Mouse (Mus musculus) hindbrain, embryonic 15.5 days (tissue): ENCODE measurements around the gene Mrpl28. TPM values are rescaled to one million over a fixed set of nuclear protein-coding genes. Genes with fewer than 3 reads are reported as not detected.
A peak's percentile ranks its signal among the peaks of the same experiment; 100 is the strongest.
"Not testable (repeated sequence)": the region's sequence is repeated elsewhere in the genome, so short reads cannot be mapped to it uniquely, and the experiment has no call there.

Experiments used
- ATAC-seq: fragments of 200-750 bp; cut with Nextera tagmentation; 2 replicates; pipeline ENCODE4 v1.8.0; 2017; ENCODE audit warnings: low read depth, moderate number of reproducible peaks, moderate TSS enrichment; ENCODE audit not compliant: low FRiP score
- H3K27ac ChIP-seq: fragments of 300-500 bp; sonication (generic); replicated peaks from 2 replicates; pipeline ENCODE4 v1.5.1; 2015; ENCODE audit warnings: mild to moderate bottlenecking, inconsistent platforms
- H3K27me3 ChIP-seq: fragments of 300-500 bp; sonication (generic); 2 replicates; pipeline ENCODE4 v1.6.1; 2015; ENCODE audit warnings: control low read depth, inconsistent platforms
- H3K36me3 ChIP-seq: fragments of 300-500 bp; sonication (generic); 2 replicates; pipeline ENCODE4 v1.6.1; 2015; ENCODE audit warnings: control low read depth, inconsistent platforms
- H3K4me1 ChIP-seq: fragments of 300-500 bp; sonication (generic); replicated peaks from 2 replicates; pipeline ENCODE4 v1.6.1; 2015; ENCODE audit warnings: control low read depth, inconsistent platforms
- H3K4me2 ChIP-seq: fragments of 300-500 bp; sonication (generic); 2 replicates; pipeline ENCODE4 v1.6.1; 2015; ENCODE audit warnings: moderate library complexity, mild to moderate bottlenecking, inconsistent platforms
- H3K4me3 ChIP-seq: fragments of 300-500 bp; sonication (generic); 2 replicates; pipeline ENCODE4 v1.5.1; 2015; ENCODE audit warnings: mild to moderate bottlenecking, inconsistent platforms
- H3K9ac ChIP-seq: fragments of 300-500 bp; sonication (generic); 2 replicates; pipeline ENCODE4 v1.6.1; 2015; ENCODE audit warnings: inconsistent platforms
- H3K9me3 ChIP-seq: fragments of 300-500 bp; sonication (generic); 2 replicates; pipeline ENCODE4 v1.6.1; 2016; ENCODE audit warnings: control low read depth, inconsistent platforms
- WGBS: fragments of 180-500 bp; shearing (Covaris S2); methylation state at CpG from one replicate; pipeline ENCODE4 v1.1.7; 2015; 5-methylcytosine and 5-hydroxymethylcytosine counted together
- polyA plus RNA-seq: library from polyadenylated mRNA; unstranded; fragments of >200 nt; fragmentation: Nextera tagmentation; extraction: Ambion mirVana; gene quantifications from 2 replicates; pipeline ENCODE4 v1.2.1, GENCODE M21; 2015

The Mrpl28 gene
- polyA plus RNA-seq, result 183 and 184 TPM in 2 replicates

- peak within 1 kb of the TSS; percentile 71 for H3K27ac ChIP-seq
- peaks cover 16% of the 10 kb centered on the region for H3K36me3 ChIP-seq
- H3K9me3 ChIP-seq, result no peaks in the 10 kb centered on the region
- 0% methylated on average over 32 of the region's 32 CpGs for WGBS
- H3K4me1 ChIP-seq, result peaks cover 17% of the 10 kb centered on the region
- H3K4me3 ChIP-seq, result peak within 1 kb of the TSS; percentile 97
- peak; percentile 89 for ATAC-seq
- H3K4me2 ChIP-seq, result peak within 1 kb of the TSS; percentile 89
- 0 out of 2 replicates have a peak, but pooled peaks cover 4% of the 10 kb centered on the region for H3K27me3 ChIP-seq
- peak within 1 kb of the TSS; percentile 89 for H3K9ac ChIP-seq
Observed at GRCm38 (mm10) chr17:26123267-26123684, at the start of gene Mrpl28. TSS of gene Mrpl28 (plus strand) at chr17:26123500.

DNA sequence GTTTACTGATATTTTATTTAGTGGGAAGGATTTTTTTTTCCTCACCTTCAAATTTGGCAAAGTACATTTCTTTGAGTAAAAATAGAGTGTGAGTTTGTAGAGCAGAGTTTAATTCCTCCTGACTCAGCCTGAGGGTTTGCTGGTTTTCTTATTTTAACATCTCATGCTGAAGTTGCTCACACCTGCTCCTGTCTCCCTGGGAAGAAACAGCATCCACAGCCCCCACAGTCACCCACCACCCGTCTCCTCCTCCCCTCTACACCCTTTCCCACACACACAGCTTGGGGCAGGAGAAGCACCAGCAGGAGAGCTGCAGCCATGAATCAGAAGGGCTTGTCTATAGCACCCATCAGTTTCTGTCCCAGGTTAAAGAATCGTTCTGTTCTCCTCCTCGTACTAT, 48.1 kb upstream of the Mrpl28 start:
- ATAC-seq, result no peak

GRCm38 (mm10) chr17:26078851-26079250, 44.4 kb upstream of the Mrpl28 start:
- H3K9ac ChIP-seq, result no peak overlapping the region
- H3K4me1 ChIP-seq, result 0 out of 2 replicates have a peak, but pooled peaks cover 5% of the 10 kb centered on the region
- no peak overlapping the region for H3K4me3 ChIP-seq
- ATAC-seq, result no peak
- H3K36me3 ChIP-seq, result peaks cover 8% of the 10 kb centered on the region; the same call in 1 of the 2 replicates
- H3K27ac ChIP-seq, result no peak overlapping the region; the same call in 1 of the 2 replicates
- no peak overlapping the region for H3K4me2 ChIP-seq
- no peaks in the 10 kb centered on the region for H3K27me3 ChIP-seq
- H3K9me3 ChIP-seq, result no peaks in the 10 kb centered on the region
- WGBS, result 65% methylated on average over 2 of the region's 2 CpGs

More for the DNA sequence above, 48.1 kb upstream of the Mrpl28 start:
- H3K36me3 ChIP-seq, result no peaks in the 10 kb centered on the region
- 73% methylated on average over 3 of the region's 3 CpGs for WGBS
- no peak overlapping the region for H3K4me3 ChIP-seq
- H3K4me1 ChIP-seq, result peaks cover 6% of the 10 kb centered on the region
- no peaks in the 10 kb centered on the region for H3K9me3 ChIP-seq
- H3K27ac ChIP-seq, result no peak overlapping the region
- no peak overlapping the region for H3K9ac ChIP-seq
- 0 out of 2 replicates have a peak, but pooled peaks cover 3% of the 10 kb centered on the region for H3K27me3 ChIP-seq
- H3K4me2 ChIP-seq, result no peak overlapping the region

DNA sequence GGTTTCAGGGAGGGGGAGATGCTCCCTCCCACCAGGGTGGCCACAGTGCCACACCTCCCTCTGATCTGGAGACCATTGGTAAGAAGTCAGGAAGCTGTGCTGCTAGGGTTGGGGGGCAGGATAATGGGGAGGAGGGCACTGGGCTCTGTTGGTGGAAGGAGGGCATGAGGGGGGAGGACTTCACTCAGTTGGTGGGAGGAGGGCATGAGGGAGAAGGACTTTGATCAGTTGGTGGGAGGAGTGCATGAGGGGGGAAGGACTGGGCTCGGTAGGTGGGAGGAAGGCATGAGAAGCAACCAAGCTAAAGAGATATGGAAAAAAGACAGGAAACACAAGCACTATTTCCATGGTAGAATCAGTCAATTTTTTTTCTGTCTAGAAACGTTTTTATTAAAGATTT, 42.4 kb upstream of the Mrpl28 start:
- Histone ChIP-seq H3K4me1 (0 out of 2 replicates have a peak, but pooled peaks cover 5% of the 10 kb centered on the region), H3K9ac (no peak overlapping the region), H3K36me3 (peaks cover 10% of the 10 kb centered on the region; the same call in 1 of the 2 replicates), H3K4me3 (no peak overlapping the region), H3K27ac (no peak overlapping the region), H3K27me3 (no peaks in the 10 kb centered on the region), H3K9me3 (no peaks in the 10 kb centered on the region), H3K4me2 (no peak overlapping the region)
- 52% methylated on average over 2 of the region's 2 CpGs for WGBS
- no peak for ATAC-seq

DNA sequence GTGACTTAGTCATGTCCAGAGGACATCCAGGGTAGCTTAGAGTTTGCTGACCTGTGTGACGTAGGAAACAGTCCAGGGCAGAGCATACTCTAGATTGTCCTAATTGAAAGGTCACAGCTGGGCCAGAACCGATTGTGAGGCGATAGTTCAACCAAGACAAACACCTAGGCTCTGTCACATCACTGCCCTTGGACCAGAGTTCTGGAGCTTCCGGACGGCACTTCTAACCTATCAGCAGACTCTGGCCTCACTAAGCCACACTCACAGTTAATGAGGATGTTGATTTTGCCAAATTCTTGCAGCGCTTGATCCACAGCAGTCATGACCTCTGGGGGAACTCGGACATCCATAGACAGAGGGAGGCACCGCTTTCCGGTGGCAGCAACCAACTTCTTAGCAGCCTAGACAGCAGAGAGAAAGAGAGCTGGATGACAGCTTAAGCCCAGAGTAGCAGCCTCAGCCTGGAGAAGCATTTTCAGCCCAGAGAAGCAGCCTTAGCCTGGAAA, 36.2 kb upstream of the Mrpl28 start:
- Histone ChIP-seq H3K9ac (no peak overlapping the region), H3K27ac (no peak overlapping the region), H3K36me3 (0 out of 2 replicates have a peak, but pooled peaks cover 7% of the 10 kb centered on the region), H3K27me3 (no peaks in the 10 kb centered on the region), H3K4me1 (peaks cover 11% of the 10 kb centered on the region; the same call in 1 of the 2 replicates), H3K4me3 (no peak overlapping the region), H3K9me3 (no peaks in the 10 kb centered on the region), H3K4me2 (no peak overlapping the region)
- ATAC-seq, result no peak
- WGBS, result 92% methylated on average over 9 of the region's 9 CpGs

GRCm38 (mm10) chr17:26089905-26090632, 33.2 kb upstream of the Mrpl28 start, which contains the start of gene Decr2:
TSS of gene Decr2 (minus strand) at chr17:26090337.
- peak within 1 kb of the TSS; percentile 72 for H3K9ac ChIP-seq
- under 1% methylated on average over 32 of the region's 32 CpGs for WGBS
- peak; percentile 93 for ATAC-seq
- H3K4me1 ChIP-seq, result peaks cover 19% of the 10 kb centered on the region; the same call in 1 of the 2 replicates
- no peaks in the 10 kb centered on the region for H3K36me3 ChIP-seq
- peak within 1 kb of the TSS; percentile 88 for H3K27ac ChIP-seq
- H3K27me3 ChIP-seq, result no peaks in the 10 kb centered on the region
- H3K4me3 ChIP-seq, result peak within 1 kb of the TSS; percentile 57
- H3K4me2 ChIP-seq, result peak within 1 kb of the TSS; percentile 71
- no peaks in the 10 kb centered on the region for H3K9me3 ChIP-seq

DNA sequence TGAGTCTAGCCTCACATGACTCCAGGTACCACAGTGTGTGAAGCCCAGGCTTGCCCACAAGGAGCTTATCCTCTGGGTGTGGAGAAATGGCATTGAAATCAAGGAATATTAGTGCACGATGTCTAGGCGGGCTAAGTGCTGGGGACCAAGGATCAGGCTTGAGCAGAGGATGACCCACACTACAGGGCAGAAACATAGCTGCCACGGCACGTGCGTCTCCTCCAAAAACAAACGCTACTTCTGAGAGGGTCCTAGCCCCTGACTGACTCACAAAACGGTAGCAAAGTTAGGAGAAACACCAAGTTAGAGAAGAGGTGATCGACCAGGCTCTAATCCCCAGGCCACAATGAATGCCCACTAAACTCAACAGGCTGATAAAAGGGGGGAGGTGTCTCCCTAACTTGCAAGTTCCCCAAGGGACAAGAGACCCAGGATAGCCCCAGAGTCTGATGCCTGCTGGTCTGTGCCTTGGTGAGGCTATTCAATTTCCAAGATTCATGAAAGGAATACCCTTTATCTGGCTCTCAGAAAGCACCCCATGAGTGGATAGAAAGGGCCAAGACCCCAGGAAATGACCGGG, 28.7 kb upstream of the Mrpl28 start:
- Histone ChIP-seq H3K9ac (peak overlapping the region; percentile 58), H3K36me3 (no peaks in the 10 kb centered on the region), H3K4me3 (peak overlapping the region; percentile 51), H3K9me3 (no peaks in the 10 kb centered on the region), H3K27ac (peak overlapping the region; percentile 30; the same call in 1 of the 2 replicates), H3K4me2 (peak overlapping the region; percentile 76), H3K27me3 (no peaks in the 10 kb centered on the region), H3K4me1 (peaks cover 13% of the 10 kb centered on the region; the same call in 1 of the 2 replicates)
- ATAC-seq, result no peak
- 32% methylated on average over 9 of the region's 9 CpGs for WGBS

GRCm38 (mm10) chr17:26095121-26095740, 28.1 kb upstream of the Mrpl28 start, which contains the start of gene Nme4:
TSS of gene Nme4 (minus strand) at chr17:26095602.
- peak; percentile 75 for ATAC-seq
- peak within 1 kb of the TSS; percentile 76 for H3K4me2 ChIP-seq
- H3K4me3 ChIP-seq, result peak within 1 kb of the TSS; percentile 51
- H3K36me3 ChIP-seq, result no peaks in the 10 kb centered on the region
- no peaks in the 10 kb centered on the region for H3K27me3 ChIP-seq
- no peaks in the 10 kb centered on the region for H3K9me3 ChIP-seq
- 2% methylated on average over 47 of the region's 47 CpGs for WGBS
- H3K4me1 ChIP-seq, result peaks cover 9% of the 10 kb centered on the region; the same call in 1 of the 2 replicates
- H3K27ac ChIP-seq, result peak within 1 kb of the TSS; percentile 30; the same call in 1 of the 2 replicates
- H3K9ac ChIP-seq, result peak within 1 kb of the TSS; percentile 58

- H3K4me2 ChIP-seq, result no peak overlapping the region
- H3K36me3 ChIP-seq, result no peaks in the 10 kb centered on the region
- H3K9ac ChIP-seq, result no peak overlapping the region
- ATAC-seq, result no peak
- WGBS, result 92% methylated on average over 7 of the region's 7 CpGs
- no peaks in the 10 kb centered on the region for H3K9me3 ChIP-seq
- no peak overlapping the region for H3K27ac ChIP-seq
- no peak overlapping the region for H3K4me3 ChIP-seq
- H3K4me1 ChIP-seq, result peaks cover 9% of the 10 kb centered on the region; the same call in 1 of the 2 replicates
- H3K27me3 ChIP-seq, result no peaks in the 10 kb centered on the region
Observed at GRCm38 (mm10) chr17:26098461-26098860, 24.8 kb upstream of the Mrpl28 start.

DNA sequence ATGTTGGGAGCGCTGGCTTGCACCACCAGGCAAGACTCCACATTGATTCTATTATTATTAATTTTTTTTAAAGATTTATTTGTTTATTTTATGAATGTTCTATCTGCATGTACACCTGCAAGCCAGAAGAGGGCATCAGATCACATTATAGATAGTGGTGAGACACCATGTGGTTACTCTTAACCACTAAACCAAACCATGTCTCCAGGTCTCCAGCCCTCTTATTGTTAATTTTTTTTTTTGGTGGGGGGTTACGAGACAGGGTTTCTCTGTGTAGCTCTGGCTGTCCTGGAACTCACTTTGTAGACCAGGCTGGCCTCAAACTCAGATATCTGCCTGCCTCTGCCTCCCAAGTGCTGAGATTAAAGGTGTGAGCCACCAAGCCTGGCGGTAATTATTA, 24.0 kb upstream of the Mrpl28 start:
- not testable (repeated sequence) for H3K4me2 ChIP-seq, H3K9ac ChIP-seq, H3K27ac ChIP-seq, H3K4me1 ChIP-seq, H3K4me3 ChIP-seq, H3K9me3 ChIP-seq, H3K27me3 ChIP-seq, H3K36me3 ChIP-seq, ATAC-seq
- 60% methylated on average over 3 of the region's 3 CpGs for WGBS

DNA sequence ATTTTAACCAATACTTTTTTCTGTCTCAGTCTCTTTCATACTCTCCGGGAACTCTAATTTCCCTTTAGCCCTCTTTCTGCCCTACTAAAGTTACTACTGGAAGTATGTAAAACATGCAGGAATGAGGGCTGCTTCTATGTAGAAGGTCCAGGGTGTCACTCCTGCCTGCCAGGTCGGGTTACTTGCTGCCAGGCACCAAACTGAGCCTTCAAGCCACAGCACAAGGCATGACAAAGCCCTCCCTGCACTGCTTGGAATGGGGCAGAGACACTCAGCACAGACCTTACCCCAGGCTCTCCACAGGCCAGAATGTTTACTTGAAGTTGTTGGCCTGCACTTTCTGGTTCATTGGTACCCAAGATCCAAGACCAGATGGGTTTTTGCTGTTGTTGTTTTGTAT, 23.1 kb upstream of the Mrpl28 start:
- Histone ChIP-seq H3K4me1 (no peaks in the 10 kb centered on the region), H3K9ac (no peak overlapping the region), H3K9me3 (no peaks in the 10 kb centered on the region), H3K4me2 (no peak overlapping the region), H3K36me3 (no peaks in the 10 kb centered on the region), H3K4me3 (no peak overlapping the region), H3K27me3 (no peaks in the 10 kb centered on the region), H3K27ac (no peak overlapping the region)
- 52% methylated on average over 2 of the region's 2 CpGs for WGBS
- no peak for ATAC-seq
